Comparison of ENCODE assay signal across 8 mouse cellular contexts in genomic region chrX:95444776-95445111, GRCm38 (mm10). TPM values are rescaled to one million over a fixed set of nuclear protein-coding genes. Genes with fewer than 3 reads are reported as not detected.
DNase-seq lines count a peak whose midpoint lies in the region; ATAC-seq lines count a peak whose summit lies in the region.

Amer1 (minus strand) TSS chrX:95444872.

- peak within 1 kb of the TSS; percentile 60 for H3K9ac ChIP-seq in hindbrain, embryonic 16.5 days (ENCODE audit: low read depth, low read length)

- H3K79me2 ChIP-seq in macrophage (ENCODE audit: inconsistent target): no peaks in the 10 kb centered on the region; the same call in 1 of the 2 replicates

- H3K36me3 ChIP-seq in hindbrain, embryonic 16.5 days (ENCODE audit: control insufficient read depth, insufficient read depth, low read length): no peaks in the 10 kb centered on the region
- H3K36me3 ChIP-seq in macrophage (ENCODE audit: inconsistent target): no peaks in the 10 kb centered on the region

- peak; percentile 98 for ATAC-seq in hindbrain, embryonic 16.5 days

- peak; percentile 94 for DNase-seq in R1 (ENCODE audit: low read depth, low spot score)
- DNase-seq in cerebellum, postnatal 25 days: peak; percentile 86 to 91
- DNase-seq in frontal cortex, postnatal 36 days (ENCODE audit: low spot score in 2 of 2): peak; percentile 90 to 93
- peak; percentile 83 to 87 for DNase-seq in left cerebral cortex, adult 18-20 months (ENCODE audit: low spot score in 2 of 2)
- peak; percentile 89 for DNase-seq in right cerebral cortex, adult 18-20 months
- DNase-seq in urinary bladder, postnatal 10 days (ENCODE audit: low spot score): peak; percentile 53

- 19% methylated on average over 19 of the region's 19 CpGs for WGBS in hindbrain, embryonic 16.5 days
- 19% methylated on average over 19 of the region's 19 CpGs for WGBS in macrophage (ENCODE audit: missing documents)

- H3K27ac ChIP-seq in hindbrain, embryonic 16.5 days (ENCODE audit: low read depth, low read length): peak within 1 kb of the TSS; percentile 80
- peak within 1 kb of the TSS; percentile 38 for H3K27ac ChIP-seq in macrophage

- H3K9me3 ChIP-seq in hindbrain, embryonic 16.5 days (ENCODE audit: control insufficient read depth, low read length): no peaks in the 10 kb centered on the region

- H3K27me3 ChIP-seq in hindbrain, embryonic 16.5 days (replicated peaks; ENCODE audit: control insufficient read depth, insufficient read depth, low read length): no peaks in the 10 kb centered on the region

- H3K4me2 ChIP-seq in hindbrain, embryonic 16.5 days (ENCODE audit: low read length): peak within 1 kb of the TSS; percentile 71

- H3K4me1 ChIP-seq in hindbrain, embryonic 16.5 days (ENCODE audit: control insufficient read depth, insufficient read depth, low read depth, low read length): peaks cover 9% of the 10 kb centered on the region

- H3K4me3 ChIP-seq in hindbrain, embryonic 16.5 days (ENCODE audit: low read length): peak within 1 kb of the TSS; percentile 53
- peak within 1 kb of the TSS; percentile 65 for H3K4me3 ChIP-seq in macrophage (ENCODE audit: inconsistent target)

RNA-seq across cellular contexts. Expression of gene Amer1, which starts in this region (rescaled TPM):
- polyA plus RNA-seq in hindbrain, embryonic 16.5 days (2015; fragmentation: Nextera tagmentation; extraction: Ambion mirVana): 12.4 and 13.6 TPM in 2 replicates
- 1 to 10 TPM; 5.1 to 6.0 TPM for total RNA-seq in left cerebral cortex, adult 18-20 months (2021)
- total RNA-seq in macrophage (2018; cell fraction: chromatin; rRNA removed): 10 to 100 TPM in 7 of 26 experiments, 1 to 10 TPM in 19; 2.0 to 12.9 (median 7.5) TPM
- total RNA-seq in macrophage (2018; cell fraction: cytosol; rRNA removed): 1 to 10 TPM; 1.8 to 3.9 (median 3.1) TPM
- total RNA-seq in macrophage (2018; cell fraction: nucleus; rRNA removed): 10 to 100 TPM in 3 of 26 experiments, 1 to 10 TPM in 23; 1.8 to 14.3 (median 6.9) TPM
- polyA plus RNA-seq in macrophage (2018): 2.0 to 2.3 TPM (median 2.1 TPM) in 3 replicates

Comparison
In these comparisons a context has a peak if more than half of its experiments do, and no peak if none do; other contexts are left out.
1. Peak in every context shown above with its lines: DNase-seq, ATAC-seq, H3K4me3 ChIP-seq and H3K27ac ChIP-seq.